Comparison of ENCODE assay signal across 9 mouse cellular contexts in the genomic region with DNA sequence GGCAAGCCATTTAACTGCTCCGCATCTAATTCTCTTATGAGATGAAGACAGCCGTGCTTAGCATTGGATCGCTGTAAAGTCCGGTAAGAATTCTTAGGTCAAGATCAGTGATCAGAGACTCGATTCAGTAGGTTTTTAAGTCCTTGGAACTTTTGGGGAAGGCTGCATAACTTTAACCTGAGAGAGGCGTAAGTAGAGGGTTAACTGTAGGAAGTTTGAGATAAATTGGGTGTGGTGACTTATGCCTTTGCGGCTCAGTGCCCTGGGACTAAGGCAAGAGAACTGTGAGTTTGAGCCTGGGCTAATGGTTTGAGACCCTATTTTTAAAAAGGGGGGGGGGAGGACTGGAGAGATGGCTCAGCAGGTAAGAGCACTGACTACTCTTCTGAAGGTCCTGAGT. TPM values are rescaled to one million over a fixed set of nuclear protein-coding genes. Genes with fewer than 3 reads are reported as not detected.
DNase-seq lines count a peak whose midpoint lies in the region; ATAC-seq and TF ChIP-seq lines count a peak whose summit lies in the region.
"Had no signal": no experiment of that assay in that cellular context is flagged by ENCODE, and none has a peak within 500 bp of the region (broad histone marks: within the 10 kb centered on the region; RNA-seq: fewer than 3 reads in every experiment).

No protein-coding gene starts in this region.

- TF ChIP-seq CTCF in liver, postnatal 0 days (IDR thresholded peaks at IDR 0.05; ENCODE audit: low read depth), result no peak

- no peaks in the 10 kb centered on the region for H3K27me3 ChIP-seq in kidney, embryonic 16.5 days (ENCODE audit: insufficient read depth, low read length)
- H3K27me3 ChIP-seq in hindbrain, embryonic 15.5 days, result no peaks in the 10 kb centered on the region
- no peaks in the 10 kb centered on the region for H3K27me3 ChIP-seq in liver, postnatal 0 days (ENCODE audit: insufficient read depth, low read length)
- H3K27me3 ChIP-seq in forebrain, embryonic 15.5 days, result no peaks in the 10 kb centered on the region

- WGBS in kidney, embryonic 16.5 days, result 60% methylated on average over 7 of the region's 7 CpGs
- WGBS in hindbrain, embryonic 15.5 days, result 83% methylated on average over 7 of the region's 7 CpGs
- WGBS in liver, postnatal 0 days (ENCODE audit: insufficient replicate concordance), result 58% methylated on average over 7 of the region's 7 CpGs
- WGBS in forebrain, embryonic 15.5 days, result 88% methylated on average over 7 of the region's 7 CpGs

- no peak for TF ChIP-seq EP300 in liver, postnatal 0 days (IDR thresholded peaks at IDR 0.05; ENCODE audit: low read depth)

- H3K9ac ChIP-seq in kidney, embryonic 16.5 days (replicated peaks; ENCODE audit: low read length), result no peak overlapping the region
- H3K9ac ChIP-seq in hindbrain, embryonic 15.5 days, result no peak overlapping the region
- H3K9ac ChIP-seq in liver, postnatal 0 days (replicated peaks), result peak overlapping the region; percentile 91
- H3K9ac ChIP-seq in forebrain, embryonic 15.5 days (replicated peaks), result no peak overlapping the region

- no peaks in the 10 kb centered on the region for H3K9me3 ChIP-seq in kidney, embryonic 16.5 days (ENCODE audit: low read length)
- no peaks in the 10 kb centered on the region for H3K9me3 ChIP-seq in hindbrain, embryonic 15.5 days
- no peaks in the 10 kb centered on the region for H3K9me3 ChIP-seq in liver, postnatal 0 days (ENCODE audit: low read length)
- H3K9me3 ChIP-seq in forebrain, embryonic 15.5 days, result no peaks in the 10 kb centered on the region

- H3K27ac ChIP-seq in kidney, embryonic 16.5 days (ENCODE audit: low read length), result no peak overlapping the region
- H3K27ac ChIP-seq in hindbrain, embryonic 15.5 days (replicated peaks), result no peak overlapping the region
- peak overlapping the region; percentile 41; the same call in 1 of the 2 replicates for H3K27ac ChIP-seq in liver, postnatal 0 days (ENCODE audit: low read depth)
- H3K27ac ChIP-seq in forebrain, embryonic 15.5 days (replicated peaks), result no peak overlapping the region

- peak overlapping the region; percentile 71 for H3K4me2 ChIP-seq in kidney, embryonic 16.5 days (replicated peaks; ENCODE audit: low read depth, low read length)
- peak overlapping the region; percentile 84 for H3K4me2 ChIP-seq in hindbrain, embryonic 15.5 days
- peak overlapping the region; percentile 90 for H3K4me2 ChIP-seq in liver, postnatal 0 days (ENCODE audit: low read depth, low read length)
- no peak overlapping the region; the same call in 1 of the 2 replicates for H3K4me2 ChIP-seq in forebrain, embryonic 15.5 days (replicated peaks)

- H3K4me1 ChIP-seq in kidney, embryonic 16.5 days (ENCODE audit: insufficient read depth, low read length), result peaks cover 9% of the 10 kb centered on the region; the same call in 1 of the 2 replicates
- peaks cover 16% of the 10 kb centered on the region for H3K4me1 ChIP-seq in hindbrain, embryonic 15.5 days (replicated peaks)
- peaks cover 19% of the 10 kb centered on the region for H3K4me1 ChIP-seq in liver, postnatal 0 days (ENCODE audit: insufficient read depth)
- H3K4me1 ChIP-seq in forebrain, embryonic 15.5 days, result peaks cover 11% of the 10 kb centered on the region

- no peak for ATAC-seq in kidney, embryonic 16.5 days (ENCODE audit: low FRiP score, low TSS enrichment)
- ATAC-seq in hindbrain, embryonic 15.5 days (ENCODE audit: low FRiP score, low read depth), result no peak
- ATAC-seq in liver, postnatal 0 days, result no peak
- ATAC-seq in forebrain, embryonic 15.5 days (replicated peaks), result no peak
- ATAC-seq in frontal cortex, adult (ENCODE audit: low TSS enrichment), result no peak

- H3K36me3 ChIP-seq in kidney, embryonic 16.5 days (ENCODE audit: insufficient read depth, low read length), result no peaks in the 10 kb centered on the region
- H3K36me3 ChIP-seq in hindbrain, embryonic 15.5 days, result no peaks in the 10 kb centered on the region
- peaks cover 12% of the 10 kb centered on the region for H3K36me3 ChIP-seq in liver, postnatal 0 days (replicated peaks; ENCODE audit: insufficient read depth, low read length)
- no peaks in the 10 kb centered on the region for H3K36me3 ChIP-seq in forebrain, embryonic 15.5 days

- H3K4me3 ChIP-seq in kidney, embryonic 16.5 days (ENCODE audit: low read length), result peak overlapping the region; percentile 77
- H3K4me3 ChIP-seq in hindbrain, embryonic 15.5 days, result peak overlapping the region; percentile 59
- peak overlapping the region; percentile 78 for H3K4me3 ChIP-seq in liver, postnatal 0 days (ENCODE audit: low read depth, low read length)
- no peak overlapping the region for H3K4me3 ChIP-seq in forebrain, embryonic 15.5 days

- no peak for DNase-seq in kidney, adult 8-10 months
- DNase-seq in c-Kit-negative CD71-positive TER-119-positive erythroid progenitor cells, embryonic 14.5 days (ENCODE audit: low read depth, low spot score), result peak; percentile 33
- DNase-seq in liver, postnatal 0 days, result no peak
- DNase-seq in spleen, adult 12 weeks (ENCODE audit: low spot score), result no peak
- DNase-seq: kidney, adult 18-20 months had no signal

RNA-seq across cellular contexts. Expression of gene Lpcat3, which starts 1.4 kb away (rescaled TPM):
- 88.6 and 97.2 TPM in 2 replicates for polyA plus RNA-seq in kidney, embryonic 16.5 days (2015; fragmentation: Nextera tagmentation; extraction: Ambion mirVana)
- polyA plus RNA-seq in hindbrain, embryonic 15.5 days (2015; fragmentation: Nextera tagmentation; extraction: Ambion mirVana), result 46.7 and 49.9 TPM in 2 replicates
- polyA plus RNA-seq in liver, postnatal 0 days (2015; fragmentation: Nextera tagmentation; extraction: Ambion mirVana), result 68.7 and 72.6 TPM in 2 replicates
- polyA plus RNA-seq in forebrain, embryonic 15.5 days (2015; fragmentation: Nextera tagmentation; extraction: Ambion mirVana), result 34.6 and 35.1 TPM in 2 replicates

RNA-seq across cellular contexts. Expression of gene C1s2, which starts 28.4 kb away (rescaled TPM):
- 0.09 and 0.12 TPM in 2 replicates for polyA plus RNA-seq in kidney, embryonic 16.5 days (2015; fragmentation: Nextera tagmentation; extraction: Ambion mirVana)
- polyA plus RNA-seq in hindbrain, embryonic 15.5 days (2015; fragmentation: Nextera tagmentation; extraction: Ambion mirVana), result 0.08 and 0.10 TPM in 2 replicates
- 0.04 TPM in 1 of 2 replicates, not detected in the other for polyA plus RNA-seq in liver, postnatal 0 days (2015; fragmentation: Nextera tagmentation; extraction: Ambion mirVana)
- polyA plus RNA-seq in forebrain, embryonic 15.5 days (2015; fragmentation: Nextera tagmentation; extraction: Ambion mirVana), result 0.15 and 0.18 TPM in 2 replicates

RNA-seq across cellular contexts. Expression of gene Emg1, which starts 47.7 kb away (rescaled TPM):
- 202 and 219 TPM in 2 replicates for polyA plus RNA-seq in kidney, embryonic 16.5 days (2015; fragmentation: Nextera tagmentation; extraction: Ambion mirVana)
- 100.0 and 104 TPM in 2 replicates for polyA plus RNA-seq in hindbrain, embryonic 15.5 days (2015; fragmentation: Nextera tagmentation; extraction: Ambion mirVana)
- 93.2 and 96.9 TPM in 2 replicates for polyA plus RNA-seq in liver, postnatal 0 days (2015; fragmentation: Nextera tagmentation; extraction: Ambion mirVana)
- 153 and 160 TPM in 2 replicates for polyA plus RNA-seq in forebrain, embryonic 15.5 days (2015; fragmentation: Nextera tagmentation; extraction: Ambion mirVana)

RNA-seq across cellular contexts. Expression of gene Phb2, which starts 47.9 kb away (rescaled TPM):
- 403 and 405 TPM in 2 replicates for polyA plus RNA-seq in kidney, embryonic 16.5 days (2015; fragmentation: Nextera tagmentation; extraction: Ambion mirVana)
- polyA plus RNA-seq in hindbrain, embryonic 15.5 days (2015; fragmentation: Nextera tagmentation; extraction: Ambion mirVana), result 260 and 270 TPM in 2 replicates
- 308 and 318 TPM in 2 replicates for polyA plus RNA-seq in liver, postnatal 0 days (2015; fragmentation: Nextera tagmentation; extraction: Ambion mirVana)
- polyA plus RNA-seq in forebrain, embryonic 15.5 days (2015; fragmentation: Nextera tagmentation; extraction: Ambion mirVana), result 271 and 275 TPM in 2 replicates
